Mouse (Mus musculus) forebrain, embryonic 14.5 days (tissue): ENCODE results near the gene 2410131K14Rik. TPM values are rescaled to one million over a fixed set of nuclear protein-coding genes. Genes with fewer than 3 reads are reported as not detected.

Experiments
- ATAC-seq: fragments of 200-750 bp; cut with Nextera tagmentation; 2 replicates; pipeline ENCODE4 v1.8.0; 2017; ENCODE audit warnings: mild to moderate bottlenecking, moderate library complexity
- DNase-seq: peaks from one replicate; pipeline ENCODE4 v3.0.0-alpha.2; 2015; ENCODE audit warnings: low spot score
- H3K27ac ChIP-seq: fragments of 300-500 bp; sonication (generic); 2 replicates; pipeline ENCODE4 v1.5.1; 2014; ENCODE audit warnings: low read depth, mild to moderate bottlenecking, control low read depth, low read length, moderate library complexity
- H3K27me3 ChIP-seq: fragments of 300-500 bp; sonication (generic); replicated peaks from 2 replicates; pipeline ENCODE4 v1.6.1; 2014; ENCODE audit warnings: low read length, control low read depth, mixed read lengths; ENCODE audit not compliant: control insufficient read depth, insufficient read depth
- H3K36me3 ChIP-seq: fragments of 300-500 bp; sonication (generic); 2 replicates; pipeline ENCODE4 v1.6.1; 2014; ENCODE audit warnings: low read length, control low read depth; ENCODE audit not compliant: control insufficient read depth, insufficient read depth
- H3K4me1 ChIP-seq: fragments of 300-500 bp; sonication (generic); 2 replicates; pipeline ENCODE4 v1.6.1; 2014; ENCODE audit warnings: antibody characterized with exemption, low read length, control low read depth; ENCODE audit not compliant: control insufficient read depth, insufficient read depth
- H3K4me2 ChIP-seq: fragments of 300-500 bp; sonication (generic); 2 replicates; pipeline ENCODE4 v1.6.1; 2014; ENCODE audit warnings: mild to moderate bottlenecking, control low read depth, low read length
- H3K4me3 ChIP-seq: fragments of 300-500 bp; sonication (generic); 2 replicates; pipeline ENCODE4 v1.5.1; 2014; ENCODE audit warnings: low read depth, low read length, control low read depth
- H3K9ac ChIP-seq: fragments of 300-500 bp; sonication (generic); 2 replicates; pipeline ENCODE4 v1.6.1; 2014; ENCODE audit warnings: mild to moderate bottlenecking, low read length, control low read depth, moderate library complexity
- H3K9me3 ChIP-seq: fragments of 300-500 bp; sonication (generic); replicated peaks from 2 replicates; pipeline ENCODE4 v1.6.1; 2016; ENCODE audit warnings: low read length, control low read depth, mixed read lengths; ENCODE audit not compliant: control insufficient read depth
- WGBS: fragments of 180-500 bp; shearing (Covaris S2); extraction: QIAGEN DNeasy Blood & Tissue Kit; methylation state at CpG from one replicate; pipeline ENCODE4 v1.1.7; 2014; 5-methylcytosine and 5-hydroxymethylcytosine counted together
- polyA plus RNA-seq: library from polyadenylated mRNA; unstranded; fragments of >200 nt; fragmentation: Nextera tagmentation; extraction: Ambion mirVana; gene quantifications from 2 replicates; pipeline ENCODE4 v1.2.1, GENCODE M21; 2014

The 2410131K14Rik gene
- polyA plus RNA-seq, 1 experiment from 2014 or later, result 14.6 TPM

GRCm38 (mm10) chr5:118292476-118292875 lies 47.4 kb downstream of the 2410131K14Rik start:
- Histone ChIP-seq H3K9ac (no peak overlapping the region), H3K9me3 (no peaks in the 10 kb centered on the region), H3K4me1 (peaks cover 3% of the 10 kb centered on the region), H3K4me3 (no peak overlapping the region), H3K4me2 (no peak overlapping the region), H3K27me3 (no peaks in the 10 kb centered on the region), H3K36me3 (no peaks in the 10 kb centered on the region), H3K27ac (no peak overlapping the region)
- no peak for DNase-seq
- ATAC-seq, result no peak
- WGBS, result 50% methylated on average over 4 of the region's 4 CpGs

GRCm38 (mm10) chr5:118294086-118294864 lies 49.2 kb downstream of the 2410131K14Rik start:
- H3K4me2 ChIP-seq, result peak overlapping the region; percentile 33
- ATAC-seq (peak; percentile 92), DNase-seq (peak; percentile 96)
- peak overlapping the region; percentile 75 for H3K27ac ChIP-seq
- no peaks in the 10 kb centered on the region for H3K9me3 ChIP-seq
- no peak overlapping the region for H3K9ac ChIP-seq
- H3K36me3 ChIP-seq, result no peaks in the 10 kb centered on the region
- peaks cover 6% of the 10 kb centered on the region for H3K4me1 ChIP-seq
- no peak overlapping the region for H3K4me3 ChIP-seq
- no peaks in the 10 kb centered on the region for H3K27me3 ChIP-seq
- WGBS, result 9% methylated on average over 22 of the region's 23 CpGs

- H3K27ac ChIP-seq, result peak overlapping the region; percentile 75
- DNase-seq (no peak), ATAC-seq (no peak)
- H3K27me3 ChIP-seq, result no peaks in the 10 kb centered on the region
- no peaks in the 10 kb centered on the region for H3K9me3 ChIP-seq
- 81% methylated on average over 7 of the region's 7 CpGs for WGBS
- H3K4me1 ChIP-seq, result peaks cover 6% of the 10 kb centered on the region
- no peak overlapping the region for H3K4me3 ChIP-seq
- no peaks in the 10 kb centered on the region for H3K36me3 ChIP-seq
- no peak overlapping the region for H3K9ac ChIP-seq
- H3K4me2 ChIP-seq, result peak overlapping the region; percentile 33; the same call in 1 of the 2 replicates
These were observed 49.8 kb downstream of the 2410131K14Rik start for GRCm38 (mm10) chr5:118294865-118295258.

GRCm38 (mm10) chr5:118297338-118297746 lies 52.3 kb downstream of the 2410131K14Rik start:
- Histone ChIP-seq H3K4me1 (peaks cover 6% of the 10 kb centered on the region), H3K4me2 (no peak overlapping the region), H3K36me3 (no peaks in the 10 kb centered on the region), H3K4me3 (no peak overlapping the region), H3K9ac (no peak overlapping the region), H3K9me3 (no peaks in the 10 kb centered on the region), H3K27ac (peak overlapping the region; percentile 39; the same call in 1 of the 2 replicates), H3K27me3 (no peaks in the 10 kb centered on the region)
- no peak for ATAC-seq
- 19% methylated on average over 12 of the region's 12 CpGs for WGBS
- no peak for DNase-seq

- H3K9ac ChIP-seq, result no peak overlapping the region
- WGBS, result 66% methylated on average over 11 of the region's 11 CpGs
- 0 out of 2 replicates have a peak overlapping the region, but pooled peaks have one; percentile 21 for H3K27ac ChIP-seq
- H3K27me3 ChIP-seq, result no peaks in the 10 kb centered on the region
- no peak for ATAC-seq
- peak; percentile 55 for DNase-seq
- H3K9me3 ChIP-seq, result no peaks in the 10 kb centered on the region
- no peak overlapping the region for H3K4me2 ChIP-seq
- H3K36me3 ChIP-seq, result no peaks in the 10 kb centered on the region
- peaks cover 6% of the 10 kb centered on the region for H3K4me1 ChIP-seq
- H3K4me3 ChIP-seq, result no peak overlapping the region
These were observed 54.8 kb downstream of the 2410131K14Rik start for GRCm38 (mm10) chr5:118299720-118300400.

DNA sequence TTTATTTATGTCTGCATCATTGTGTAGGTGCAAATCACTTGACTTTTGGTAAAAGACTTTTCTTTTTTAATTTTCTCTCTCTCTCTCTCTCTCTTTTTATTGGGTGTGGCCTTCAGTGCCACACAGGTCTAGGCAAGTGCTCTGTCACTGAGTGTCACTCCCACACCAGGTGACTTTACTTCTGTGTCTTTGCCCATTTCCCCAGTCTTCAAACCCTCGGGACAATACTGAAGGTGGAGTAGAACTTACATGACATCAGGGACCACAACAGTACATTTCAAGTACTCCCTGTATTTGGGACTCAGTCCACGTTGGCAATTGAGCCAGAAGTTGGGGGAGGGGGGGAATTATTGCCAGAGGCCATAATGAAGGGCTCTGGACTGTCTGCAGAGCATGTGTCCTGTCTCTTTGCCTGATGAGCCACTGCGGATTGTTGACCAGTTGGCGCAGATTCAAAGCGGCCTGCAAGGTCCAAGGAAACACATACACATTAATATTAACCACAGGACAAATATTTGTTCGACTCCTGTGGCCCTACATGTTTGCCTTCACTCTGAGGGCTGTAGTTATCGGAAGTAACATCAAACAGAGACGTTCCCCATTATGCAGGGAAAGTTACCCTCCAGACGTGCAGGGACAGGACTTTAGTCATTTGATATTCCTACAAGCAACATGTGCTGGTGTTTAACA lies 57.6 kb downstream of the 2410131K14Rik start:
- no peak for DNase-seq
- no peak for ATAC-seq
- peaks cover 1% of the 10 kb centered on the region for H3K4me1 ChIP-seq

GRCm38 (mm10) chr5:118304970-118305618 lies 60.1 kb downstream of the 2410131K14Rik start:
- Histone ChIP-seq H3K9me3 (no peaks in the 10 kb centered on the region), H3K4me1 (no peaks in the 10 kb centered on the region; the same call in 1 of the 2 replicates), H3K27me3 (no peaks in the 10 kb centered on the region), H3K36me3 (no peaks in the 10 kb centered on the region), H3K4me2 (no peak overlapping the region), H3K9ac (no peak overlapping the region), H3K4me3 (no peak overlapping the region), H3K27ac (no peak overlapping the region)
- DNase-seq (no peak), ATAC-seq (no peak)
- 90% methylated on average over 19 of the region's 19 CpGs for WGBS

More for the DNA sequence above, 57.6 kb downstream of the 2410131K14Rik start:
- Histone ChIP-seq H3K36me3 (no peaks in the 10 kb centered on the region), H3K9me3 (no peaks in the 10 kb centered on the region), H3K4me2 (no peak overlapping the region), H3K27me3 (no peaks in the 10 kb centered on the region), H3K9ac (no peak overlapping the region), H3K4me3 (no peak overlapping the region), H3K27ac (no peak overlapping the region)
- 81% methylated on average over 9 of the region's 9 CpGs for WGBS

GRCm38 (mm10) chr5:118310389-118310788 lies 65.4 kb downstream of the 2410131K14Rik start:
- H3K4me2 ChIP-seq, result no peak overlapping the region
- no peaks in the 10 kb centered on the region for H3K36me3 ChIP-seq
- H3K9me3 ChIP-seq, result no peaks in the 10 kb centered on the region
- no peak overlapping the region for H3K4me3 ChIP-seq
- WGBS, result 87% methylated on average over 6 of the region's 6 CpGs
- no peak overlapping the region for H3K9ac ChIP-seq
- ATAC-seq, result no peak
- DNase-seq, result no peak
- H3K27ac ChIP-seq, result no peak overlapping the region
- no peaks in the 10 kb centered on the region for H3K27me3 ChIP-seq
- H3K4me1 ChIP-seq, result no peaks in the 10 kb centered on the region
